Mouse (Mus musculus): ENCODE data around the gene Kpna1. TPM values are rescaled to one million over a fixed set of nuclear protein-coding genes. Genes with fewer than 3 reads are reported as not detected.
A peak's percentile ranks its signal among the peaks of the same experiment; 100 is the strongest.

The Kpna1 gene
- polyA plus RNA-seq, 1 experiment = 130 TPM

DNA sequence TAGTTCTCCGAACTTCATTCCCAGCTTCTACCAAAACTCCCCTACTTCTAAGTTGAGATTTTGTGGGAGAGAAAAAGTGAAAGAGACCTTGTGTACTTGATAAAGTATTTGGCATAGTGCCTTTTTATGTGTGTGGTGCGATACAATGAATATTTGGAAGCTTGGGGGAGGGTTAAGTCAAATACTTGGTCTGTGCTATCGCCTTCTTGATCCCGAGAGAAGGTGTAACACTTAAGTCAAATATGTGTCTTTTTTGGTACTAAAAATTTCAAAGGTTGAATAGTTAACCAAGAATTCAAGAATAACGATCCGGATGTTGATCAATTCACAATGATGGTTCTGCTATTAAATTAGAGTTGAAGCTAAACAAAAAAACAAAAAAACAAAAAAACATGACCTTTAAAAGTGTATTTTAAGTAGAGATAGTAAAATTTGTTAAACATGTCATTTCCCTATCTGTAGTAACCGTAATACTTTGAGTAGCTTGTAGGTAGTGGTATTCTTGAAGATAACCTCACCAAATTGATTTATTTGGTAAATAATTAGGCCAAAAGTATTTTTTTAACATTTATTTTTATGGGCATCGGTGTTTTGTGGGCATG lies 94.0 kb downstream of the Kpna1 start:
- TF ChIP-seq CTCF (IDR thresholded peaks at IDR 0.05; ENCODE audit: insufficient read depth, low read depth, low read length) (no peak), POLR2A (IDR thresholded peaks at IDR 0.05; ENCODE audit: insufficient read depth, low read depth, low read length) (no peak)
- 30% methylated on average over 8 of the region's 8 CpGs for WGBS
- Histone ChIP-seq H3K27ac (ENCODE audit: insufficient read depth, low read depth, low read length) (peak overlapping the region; percentile 97; the same call in 1 of the 2 replicates), H3K4me3 (ENCODE audit: insufficient read depth, low read depth, low read length) (peak overlapping the region; percentile 67), H3K4me1 (ENCODE audit: control insufficient read depth, insufficient read depth, low read length) (peaks cover 2% of the 10 kb centered on the region; the same call in 1 of the 2 replicates)

DNA sequence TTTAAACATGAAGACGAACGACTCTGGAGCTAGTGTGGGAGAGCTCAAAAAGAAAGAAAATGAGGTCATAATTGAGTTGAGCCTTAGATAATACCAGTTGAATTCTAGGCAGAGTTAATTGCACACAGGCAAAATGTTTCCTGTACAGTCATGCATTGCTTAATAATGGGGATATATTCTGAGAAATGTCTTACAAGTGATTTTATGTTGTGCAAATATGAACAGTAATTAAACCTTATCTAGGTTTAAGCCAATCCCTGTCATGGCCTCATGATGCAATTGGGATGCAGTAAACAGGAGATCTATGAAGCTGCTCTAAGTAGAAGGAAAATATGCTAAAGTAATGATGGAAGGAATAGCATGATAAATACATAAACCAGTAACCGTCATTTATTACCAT lies 96.2 kb downstream of the Kpna1 start:
- no peak for TF ChIP-seq CTCF (IDR thresholded peaks at IDR 0.05; ENCODE audit: insufficient read depth, low read depth, low read length)
- TF ChIP-seq POLR2A (IDR thresholded peaks at IDR 0.05; ENCODE audit: insufficient read depth, low read depth, low read length) = no peak
- H3K4me3 ChIP-seq (ENCODE audit: insufficient read depth, low read depth, low read length) = no peak overlapping the region
- 72% methylated on average over 3 of the region's 3 CpGs for WGBS
- no peak overlapping the region for H3K27ac ChIP-seq (ENCODE audit: insufficient read depth, low read depth, low read length)
- no peaks in the 10 kb centered on the region for H3K4me1 ChIP-seq (ENCODE audit: control insufficient read depth, insufficient read depth, low read length)

DNA sequence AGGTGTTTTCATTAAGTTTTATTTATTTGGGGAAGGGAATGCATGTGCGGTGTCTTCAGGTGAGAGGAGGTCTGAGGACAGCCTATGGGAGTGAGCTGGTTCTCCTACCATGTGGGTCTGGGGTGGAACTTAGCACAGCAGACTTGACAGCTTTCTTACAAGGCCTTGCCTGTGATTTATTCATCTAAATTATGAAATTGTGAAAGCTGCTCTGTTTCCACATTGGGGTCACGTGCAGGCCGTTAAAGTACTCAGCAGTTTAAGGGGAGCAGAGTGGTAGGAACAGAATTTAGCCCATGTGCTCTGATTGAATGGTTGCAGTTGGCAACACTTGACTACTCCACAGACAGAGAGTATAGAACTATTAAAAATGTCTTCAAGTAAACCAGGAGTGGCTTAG lies 101.4 kb downstream of the Kpna1 start:
- Histone ChIP-seq H3K27ac (ENCODE audit: insufficient read depth, low read depth, low read length) (no peak overlapping the region), H3K4me3 (ENCODE audit: insufficient read depth, low read depth, low read length) (no peak overlapping the region), H3K4me1 (ENCODE audit: control insufficient read depth, insufficient read depth, low read length) (no peaks in the 10 kb centered on the region)
- no peak for TF ChIP-seq POLR2A (IDR thresholded peaks at IDR 0.05; ENCODE audit: insufficient read depth, low read depth, low read length)
- TF ChIP-seq CTCF (IDR thresholded peaks at IDR 0.05; ENCODE audit: insufficient read depth, low read depth, low read length) = no peak
- 96% methylated on average over 3 of the region's 3 CpGs for WGBS

Other genes with a start within 250 kb of the Kpna1 start
- gene Dirc2, start 209.4 kb upstream of the Kpna1 start, polyA plus RNA-seq (2012; ENCODE audit: insufficient read depth, insufficient read length, low replicate concordance, missing spikeins) = not detected in 2 replicates
- not detected in 2 replicates for gene Hspbap1, start 208.4 kb upstream of the Kpna1 start, polyA plus RNA-seq (2012; ENCODE audit: insufficient read depth, insufficient read length, low replicate concordance, missing spikeins)
- gene Parp14, start 107.2 kb upstream of the Kpna1 start, polyA plus RNA-seq (2012; ENCODE audit: insufficient read depth, insufficient read length, low replicate concordance, missing spikeins) = not detected in 2 replicates
- not detected in 2 replicates for gene Parp9, start 40.3 kb upstream of the Kpna1 start, polyA plus RNA-seq (2012; ENCODE audit: insufficient read depth, insufficient read length, low replicate concordance, missing spikeins)
- gene Dtx3l, start 39.6 kb upstream of the Kpna1 start, polyA plus RNA-seq (2012; ENCODE audit: insufficient read depth, insufficient read length, low replicate concordance, missing spikeins) = not detected in 2 replicates
- not detected in 2 replicates for gene Wdr5b, start 62.4 kb downstream of the Kpna1 start, polyA plus RNA-seq (2012; ENCODE audit: insufficient read depth, insufficient read length, low replicate concordance, missing spikeins)
- not detected in 2 replicates for gene Fam162a, start 92.8 kb downstream of the Kpna1 start, polyA plus RNA-seq (2012; ENCODE audit: insufficient read depth, insufficient read length, low replicate concordance, missing spikeins)
- gene Ccdc58, start 92.9 kb downstream of the Kpna1 start, polyA plus RNA-seq (2012; ENCODE audit: insufficient read depth, insufficient read length, low replicate concordance, missing spikeins) = not detected in 2 replicates
- not detected in 2 replicates for gene Csta1, start 152.5 kb downstream of the Kpna1 start, polyA plus RNA-seq (2012; ENCODE audit: insufficient read depth, insufficient read length, low replicate concordance, missing spikeins)
- gene Stfa2l1, start 178.1 kb downstream of the Kpna1 start, polyA plus RNA-seq (2012; ENCODE audit: insufficient read depth, insufficient read length, low replicate concordance, missing spikeins) = not detected in 2 replicates
- not detected in 2 replicates for gene Gm5483, start 205.5 kb downstream of the Kpna1 start, polyA plus RNA-seq (2012; ENCODE audit: insufficient read depth, insufficient read length, low replicate concordance, missing spikeins)
- gene Gm5416, start 231.7 kb downstream of the Kpna1 start, polyA plus RNA-seq (2012; ENCODE audit: insufficient read depth, insufficient read length, low replicate concordance, missing spikeins) = not detected in 2 replicates
- not detected in 2 replicates for gene 2010005H15Rik, start 242.7 kb downstream of the Kpna1 start, polyA plus RNA-seq (2012; ENCODE audit: insufficient read depth, insufficient read length, low replicate concordance, missing spikeins)